Comparison of ENCODE assay signal across 8 mouse cellular contexts in the genomic region with DNA sequence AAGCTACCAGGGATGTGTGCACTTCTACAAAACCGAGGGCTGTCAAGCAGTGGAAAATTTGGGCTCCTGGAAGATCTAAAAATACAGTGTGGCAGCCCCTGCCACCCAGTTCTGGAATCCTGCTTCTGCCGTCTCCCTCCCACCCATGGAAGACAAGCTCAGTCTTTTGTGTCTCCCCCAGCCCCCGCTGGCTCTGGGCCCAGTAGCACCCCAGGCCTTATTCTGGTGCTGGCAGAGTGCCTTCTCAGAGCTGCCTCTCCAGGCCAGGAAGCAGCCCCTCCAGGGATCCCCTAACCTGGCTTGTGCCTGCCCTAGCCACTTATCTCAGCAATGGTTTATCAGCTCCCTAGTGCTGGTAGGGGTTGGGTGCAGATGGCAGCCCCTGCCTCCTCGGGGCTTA. TPM values are rescaled to one million over a fixed set of nuclear protein-coding genes. Genes with fewer than 3 reads are reported as not detected.
DNase-seq lines count a peak whose midpoint lies in the region; ATAC-seq and TF ChIP-seq lines count a peak whose summit lies in the region.

No protein-coding gene starts in this region.

- H3K4me2 ChIP-seq in kidney, embryonic 15.5 days: no peak overlapping the region

- H3K9ac ChIP-seq in kidney, embryonic 15.5 days: no peak overlapping the region

- H3K27ac ChIP-seq in kidney, embryonic 15.5 days: peak overlapping the region; percentile 9; the same call in 1 of the 2 replicates
- peak overlapping the region; percentile 76 for H3K27ac ChIP-seq in brown adipose tissue, adult 24 weeks (replicated peaks; ENCODE audit: low read depth, low read length)
- peak overlapping the region; percentile 73 for H3K27ac ChIP-seq in olfactory bulb, adult 2 months (ENCODE audit: insufficient read depth, low read depth, low read length)

- H3K4me1 ChIP-seq in kidney, embryonic 15.5 days: peaks cover 42% of the 10 kb centered on the region
- H3K4me1 ChIP-seq in brown adipose tissue, adult 24 weeks (ENCODE audit: control insufficient read depth, insufficient read depth, insufficient read length, low read length): peaks cover 71% of the 10 kb centered on the region
- peaks cover 88% of the 10 kb centered on the region for H3K4me1 ChIP-seq in olfactory bulb, adult 2 months (ENCODE audit: control insufficient read depth, insufficient read depth, low read length)

- peaks cover 2% of the 10 kb centered on the region for H3K27me3 ChIP-seq in kidney, embryonic 15.5 days

- H3K36me3 ChIP-seq in kidney, embryonic 15.5 days: no peaks in the 10 kb centered on the region

- TF ChIP-seq POLR2A in olfactory bulb, adult 2 months (IDR thresholded peaks at IDR 0.05; ENCODE audit: insufficient read depth, low read depth, low read length): no peak

- H3K4me3 ChIP-seq in kidney, embryonic 15.5 days (replicated peaks): no peak overlapping the region
- no peak overlapping the region for H3K4me3 ChIP-seq in brown adipose tissue, adult 24 weeks (ENCODE audit: insufficient read depth, low read depth, low read length)
- no peak overlapping the region for H3K4me3 ChIP-seq in olfactory bulb, adult 2 months (ENCODE audit: insufficient read depth, low read depth, low read length)

- no peak for TF ChIP-seq CTCF in olfactory bulb, adult 2 months (IDR thresholded peaks at IDR 0.05; ENCODE audit: insufficient read depth, low read depth, low read length)

- DNase-seq in kidney, adult 9 months: no peak
- peak; percentile 80 to 82 for DNase-seq in frontal cortex, postnatal 36 days (ENCODE audit: low spot score in 2 of 2)
- no peak for DNase-seq in natural killer cell, adult 2 months (ENCODE audit: low spot score in 2 of 2)
- DNase-seq in layer of hippocampus, adult 11-12 months (ENCODE audit: low spot score): no peak
- no peak for DNase-seq in thymus, adult 18-20 months

- WGBS in kidney, embryonic 15.5 days: 63% methylated on average over 4 of the region's 4 CpGs
- WGBS in olfactory bulb, adult 2 months: 11% methylated on average over 4 of the region's 4 CpGs

- no peak for ATAC-seq in kidney, embryonic 15.5 days (replicated peaks; ENCODE audit: low FRiP score)

- H3K9me3 ChIP-seq in kidney, embryonic 15.5 days (replicated peaks): no peaks in the 10 kb centered on the region

RNA-seq across cellular contexts. Expression of a gene that starts 6.4 kb away (rescaled TPM):
- 3.8 and 4.8 TPM in 2 replicates for polyA plus RNA-seq in kidney, embryonic 15.5 days (2015; fragmentation: Nextera tagmentation; extraction: Ambion mirVana)
- polyA plus RNA-seq in brown adipose tissue, adult 24 weeks (2012; ENCODE audit: insufficient read depth, insufficient read length, missing spikeins): 12.9 and 13.5 TPM in 2 replicates
- not detected in 2 replicates for polyA plus RNA-seq in olfactory bulb, adult 2 months (2012; ENCODE audit: insufficient read depth, insufficient read length, low replicate concordance, missing spikeins)

RNA-seq across cellular contexts. Expression of a gene that starts 24.9 kb away (rescaled TPM):
- polyA plus RNA-seq in kidney, embryonic 15.5 days (2015; fragmentation: Nextera tagmentation; extraction: Ambion mirVana): 11.6 and 12.4 TPM in 2 replicates
- polyA plus RNA-seq in brown adipose tissue, adult 24 weeks (2012; ENCODE audit: insufficient read depth, insufficient read length, missing spikeins): 34.5 and 46.5 TPM in 2 replicates
- not detected in 2 replicates for polyA plus RNA-seq in olfactory bulb, adult 2 months (2012; ENCODE audit: insufficient read depth, insufficient read length, low replicate concordance, missing spikeins)

RNA-seq across cellular contexts. Expression of a gene that starts 49.5 kb away (rescaled TPM):
- 255 and 266 TPM in 2 replicates for polyA plus RNA-seq in kidney, embryonic 15.5 days (2015; fragmentation: Nextera tagmentation; extraction: Ambion mirVana)
- 36.7 and 42.7 TPM in 2 replicates for polyA plus RNA-seq in brown adipose tissue, adult 24 weeks (2012; ENCODE audit: insufficient read depth, insufficient read length, missing spikeins)
- not detected in 2 replicates for polyA plus RNA-seq in olfactory bulb, adult 2 months (2012; ENCODE audit: insufficient read depth, insufficient read length, low replicate concordance, missing spikeins)

Comparison
In these comparisons a context has a peak if more than half of its experiments do, and no peak if none do; other contexts are left out.
1. H3K27ac ChIP-seq: peak in every context shown above with its lines; median percentile 76 in brown adipose tissue, adult 24 weeks; 73 in olfactory bulb, adult 2 months; 9 in kidney, embryonic 15.5 days.
2. DNase-seq: peak in frontal cortex, postnatal 36 days (2 of 2); none in kidney, adult 9 months (single experiment), natural killer cell, adult 2 months (0 of 2), layer of hippocampus, adult 11-12 months (single experiment) and thymus, adult 18-20 months (0 of 2).
3. RNA of a gene that starts 24.9 kb away (polyA plus RNA-seq): 34.5 to 46.5 TPM in brown adipose tissue, adult 24 weeks and 11.6 to 12.4 TPM in kidney, embryonic 15.5 days; not detected in olfactory bulb, adult 2 months; every median in the first group is over 10 times any median in the second.
4. RNA of a gene that starts 49.5 kb away (polyA plus RNA-seq): 255 to 266 TPM in kidney, embryonic 15.5 days and 36.7 to 42.7 TPM in brown adipose tissue, adult 24 weeks; not detected in olfactory bulb, adult 2 months; every median in the first group is over 10 times any median in the second.